Mouse (Mus musculus) E14TG2a.4 (cell line): ENCODE results near the gene Trim47.

Experiments used
- CTCF ChIP-seq: conservative IDR thresholded peaks from 2 replicates; pipeline ENCODE4 v1.5.1; 2014; ENCODE audit warnings: low read length
- NANOG ChIP-seq: IDR thresholded peaks from 2 replicates; pipeline ENCODE4 v1.6.1; 2014; ENCODE audit warnings: borderline replicate concordance, low read length, mixed read lengths
- POU5F1 ChIP-seq: IDR thresholded peaks from 2 replicates; pipeline ENCODE4 v1.6.1; 2014; ENCODE audit warnings: low read length, borderline replicate concordance

GRCm38 (mm10) chr11:116142211-116142991, 15.4 kb upstream of the Trim47 start:
- TF ChIP-seq POU5F1 (no peak), CTCF (no peak), NANOG (no peak)
